In the genomic region with DNA sequence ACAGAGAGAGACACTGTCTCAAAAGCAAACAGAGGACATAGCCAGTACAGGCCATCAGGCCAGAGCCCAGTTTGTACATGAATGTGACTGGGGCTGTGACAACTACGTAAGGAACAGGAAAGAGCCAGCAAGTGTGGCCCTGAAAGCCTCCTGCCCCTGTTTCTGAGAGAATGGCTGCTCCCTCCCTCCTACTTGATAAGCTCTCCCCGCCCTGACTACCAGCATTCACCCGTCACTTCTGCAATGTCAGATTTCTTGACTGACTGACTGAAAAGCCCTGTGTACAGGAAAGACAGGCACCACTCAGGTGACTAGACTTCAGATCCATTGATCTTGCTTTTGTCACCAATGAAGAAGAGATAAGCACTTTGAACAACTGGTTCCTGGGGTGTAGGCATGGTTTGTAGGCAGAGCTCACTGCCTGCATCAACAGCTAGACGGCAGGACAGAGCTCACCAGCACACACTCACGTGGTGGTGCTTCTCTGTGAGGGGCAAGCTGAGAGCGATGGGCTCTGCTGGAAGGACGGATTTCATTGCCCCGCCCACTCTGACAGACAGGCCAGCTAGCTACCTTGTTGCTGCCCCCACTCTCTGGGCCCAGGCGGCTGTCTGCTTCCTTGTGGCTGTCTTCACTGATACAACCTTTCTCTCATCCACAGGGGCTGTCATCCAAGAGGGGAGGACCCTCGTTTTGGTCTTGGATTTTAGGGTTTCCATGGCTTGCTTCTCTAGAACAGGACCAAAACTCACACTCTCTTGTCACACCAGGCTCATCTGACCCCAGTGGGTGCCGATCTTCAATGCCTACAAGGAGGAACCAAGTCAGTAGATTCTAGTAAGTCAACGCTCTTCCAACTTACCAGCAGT, we compare ENCODE assay signal across 8 mouse cellular contexts. TPM values are rescaled to one million over a fixed set of nuclear protein-coding genes. Genes with fewer than 3 reads are reported as not detected.
DNase-seq lines count a peak whose midpoint lies in the region; ATAC-seq and TF ChIP-seq lines count a peak whose summit lies in the region.

No protein-coding gene starts in this region.

- H3K36me3 ChIP-seq in heart, embryonic 12.5 days = peaks cover 27% of the 10 kb centered on the region
- H3K36me3 ChIP-seq in hindbrain, embryonic 12.5 days = peaks cover 9% of the 10 kb centered on the region
- H3K36me3 ChIP-seq in stomach, embryonic 15.5 days = no peaks in the 10 kb centered on the region

- H3K4me2 ChIP-seq in heart, embryonic 12.5 days = peak overlapping the region; percentile 68
- peak overlapping the region; percentile 71; the same call in 1 of the 2 replicates for H3K4me2 ChIP-seq in hindbrain, embryonic 12.5 days (replicated peaks)
- H3K4me2 ChIP-seq in stomach, embryonic 15.5 days = 0 out of 2 replicates have a peak overlapping the region, but pooled peaks have one; percentile 57

- peak overlapping the region; percentile 93 for H3K27ac ChIP-seq in heart, embryonic 12.5 days (ENCODE audit: poor library complexity, severe bottlenecking)
- peak overlapping the region; percentile 87 for H3K27ac ChIP-seq in bone marrow, adult 2 months (ENCODE audit: control insufficient read depth, insufficient read depth, low read depth, low read length, poor library complexity)
- no peak overlapping the region for H3K27ac ChIP-seq in hindbrain, embryonic 12.5 days
- H3K27ac ChIP-seq in stomach, embryonic 15.5 days = peak overlapping the region; percentile 91

- H3K9ac ChIP-seq in heart, embryonic 12.5 days = peak overlapping the region; percentile 88
- peak overlapping the region; percentile 82; the same call in 1 of the 2 replicates for H3K9ac ChIP-seq in hindbrain, embryonic 12.5 days
- no peak overlapping the region for H3K9ac ChIP-seq in stomach, embryonic 15.5 days

- intact Hi-C loops in left cerebral cortex, postnatal 14 days (cut with DNase I) = loop anchor here (5.0 to 10.0 kb wide), 2 partner anchors 94 to 119 kb away; a partner anchor contains a TSS

- no peak for TF ChIP-seq POLR2A in bone marrow, adult 2 months (IDR thresholded peaks at IDR 0.05; ENCODE audit: borderline replicate concordance, control insufficient read depth, low read depth, low read length)

- H3K27me3 ChIP-seq in heart, embryonic 12.5 days (replicated peaks) = no peaks in the 10 kb centered on the region
- no peaks in the 10 kb centered on the region for H3K27me3 ChIP-seq in hindbrain, embryonic 12.5 days
- H3K27me3 ChIP-seq in stomach, embryonic 15.5 days (replicated peaks) = no peaks in the 10 kb centered on the region

- no peak for DNase-seq in heart, adult 8-10 months (ENCODE audit: low spot score)
- peak; percentile 49 for DNase-seq in lung, postnatal 10 days
- no peak for DNase-seq in left cerebral cortex, postnatal 14 days (ENCODE audit: low spot score in 2 of 2)
- no peak for DNase-seq in cerebellum, postnatal 14 days

- TF ChIP-seq CTCF in bone marrow, adult 2 months (IDR thresholded peaks at IDR 0.05; ENCODE audit: control insufficient read depth, insufficient read depth, low read length) = no peak

- H3K4me3 ChIP-seq in heart, embryonic 12.5 days = 0 out of 2 replicates have a peak overlapping the region, but pooled peaks have one; percentile 73
- peak overlapping the region; percentile 18 for H3K4me3 ChIP-seq in bone marrow, adult 2 months (replicated peaks; ENCODE audit: control insufficient read depth, low read depth, low read length)
- peak overlapping the region; percentile 63; the same call in 1 of the 2 replicates for H3K4me3 ChIP-seq in hindbrain, embryonic 12.5 days
- H3K4me3 ChIP-seq in stomach, embryonic 15.5 days (replicated peaks) = no peak overlapping the region

- H3K9me3 ChIP-seq in heart, embryonic 12.5 days (replicated peaks) = no peaks in the 10 kb centered on the region
- no peaks in the 10 kb centered on the region for H3K9me3 ChIP-seq in hindbrain, embryonic 12.5 days (replicated peaks)
- no peaks in the 10 kb centered on the region for H3K9me3 ChIP-seq in stomach, embryonic 15.5 days

- WGBS in heart, embryonic 12.5 days = 24% methylated on average over 12 of the region's 12 CpGs
- WGBS in bone marrow, adult 2 months = 29% methylated on average over 12 of the region's 12 CpGs
- WGBS in hindbrain, embryonic 12.5 days = 60% methylated on average over 12 of the region's 12 CpGs
- WGBS in stomach, embryonic 15.5 days = 48% methylated on average over 12 of the region's 12 CpGs

- ATAC-seq in heart, embryonic 12.5 days (ENCODE audit: insufficient number of reproducible peaks, low FRiP score) = peak; percentile 28; the same call in 1 of the 2 replicates
- ATAC-seq in hindbrain, embryonic 12.5 days (ENCODE audit: low FRiP score) = no peak
- peak; percentile 19; the same call in 1 of the 2 replicates for ATAC-seq in stomach, embryonic 15.5 days (ENCODE audit: insufficient read depth, low FRiP score, low read depth)

- H3K4me1 ChIP-seq in heart, embryonic 12.5 days (replicated peaks) = peaks cover 45% of the 10 kb centered on the region
- H3K4me1 ChIP-seq in bone marrow, adult 2 months (ENCODE audit: control insufficient read depth, insufficient read depth, low read length) = peaks cover 11% of the 10 kb centered on the region
- peaks cover 24% of the 10 kb centered on the region for H3K4me1 ChIP-seq in hindbrain, embryonic 12.5 days
- H3K4me1 ChIP-seq in stomach, embryonic 15.5 days = peaks cover 19% of the 10 kb centered on the region

RNA-seq across cellular contexts. Expression of a gene that starts 1.7 kb away (rescaled TPM):
- 9.7 and 11.2 TPM in 2 replicates for polyA plus RNA-seq in heart, embryonic 12.5 days (2016; fragmentation: Nextera tagmentation; extraction: Ambion mirVana)
- total RNA-seq in heart, adult 8-10 months (2022) = 1 to 10 TPM; 3.7 to 4.2 (median 3.8) TPM
- polyA plus RNA-seq in bone marrow, adult 2 months (2011; ENCODE audit: insufficient read depth, insufficient read length, low replicate concordance, missing spikeins) = 8.1 and 23.2 TPM in 2 replicates
- 14.4 TPM in 2 replicates for polyA plus RNA-seq in hindbrain, embryonic 12.5 days (2016; fragmentation: Nextera tagmentation; extraction: Ambion mirVana)
- polyA plus RNA-seq in stomach, embryonic 15.5 days (2015; fragmentation: Nextera tagmentation; extraction: Ambion mirVana) = 12.5 and 12.6 TPM in 2 replicates
- total RNA-seq in left cerebral cortex, postnatal 14 days (2021) = 1 to 10 TPM; 3.3 to 4.4 TPM

RNA-seq across cellular contexts. Expression of a gene that starts 13.3 kb away (rescaled TPM):
- polyA plus RNA-seq in heart, embryonic 12.5 days (2016; fragmentation: Nextera tagmentation; extraction: Ambion mirVana) = 1.1 and 1.2 TPM in 2 replicates
- total RNA-seq in heart, adult 8-10 months (2022) = 10 to 100 TPM; 17.8 to 27.1 (median 24.5) TPM
- polyA plus RNA-seq in bone marrow, adult 2 months (2011; ENCODE audit: insufficient read depth, insufficient read length, low replicate concordance, missing spikeins) = 5.7 and 16.5 TPM in 2 replicates
- polyA plus RNA-seq in hindbrain, embryonic 12.5 days (2016; fragmentation: Nextera tagmentation; extraction: Ambion mirVana) = 1.5 and 1.8 TPM in 2 replicates
- 1.8 and 2.5 TPM in 2 replicates for polyA plus RNA-seq in stomach, embryonic 15.5 days (2015; fragmentation: Nextera tagmentation; extraction: Ambion mirVana)
- 1 to 10 TPM; 2.6 to 3.5 TPM for total RNA-seq in left cerebral cortex, postnatal 14 days (2021)

RNA-seq across cellular contexts. Expression of a gene that starts 34.5 kb away (rescaled TPM):
- polyA plus RNA-seq in heart, embryonic 12.5 days (2016; fragmentation: Nextera tagmentation; extraction: Ambion mirVana) = 10.7 and 12.6 TPM in 2 replicates
- 10 to 100 TPM; 11.6 to 15.9 (median 13.3) TPM for total RNA-seq in heart, adult 8-10 months (2022)
- polyA plus RNA-seq in bone marrow, adult 2 months (2011; ENCODE audit: insufficient read depth, insufficient read length, low replicate concordance, missing spikeins) = 17.1 and 27.6 TPM in 2 replicates
- polyA plus RNA-seq in hindbrain, embryonic 12.5 days (2016; fragmentation: Nextera tagmentation; extraction: Ambion mirVana) = 13.1 and 13.6 TPM in 2 replicates
- polyA plus RNA-seq in stomach, embryonic 15.5 days (2015; fragmentation: Nextera tagmentation; extraction: Ambion mirVana) = 9.0 and 9.1 TPM in 2 replicates
- total RNA-seq in left cerebral cortex, postnatal 14 days (2021) = 10 to 100 TPM; 30.6 to 31.2 TPM

RNA-seq across cellular contexts. Expression of a gene that starts 43.8 kb away (rescaled TPM):
- polyA plus RNA-seq in heart, embryonic 12.5 days (2016; fragmentation: Nextera tagmentation; extraction: Ambion mirVana) = not detected in 2 replicates
- not detected for total RNA-seq in heart, adult 8-10 months (2022)
- 1.4 TPM in 1 of 2 replicates, not detected in the other for polyA plus RNA-seq in bone marrow, adult 2 months (2011; ENCODE audit: insufficient read depth, insufficient read length, low replicate concordance, missing spikeins)
- polyA plus RNA-seq in hindbrain, embryonic 12.5 days (2016; fragmentation: Nextera tagmentation; extraction: Ambion mirVana) = not detected in 2 replicates
- not detected in 2 replicates for polyA plus RNA-seq in stomach, embryonic 15.5 days (2015; fragmentation: Nextera tagmentation; extraction: Ambion mirVana)
- not detected for total RNA-seq in left cerebral cortex, postnatal 14 days (2021)
